Mouse (Mus musculus): ENCODE results near the gene Igsf3.

DNA sequence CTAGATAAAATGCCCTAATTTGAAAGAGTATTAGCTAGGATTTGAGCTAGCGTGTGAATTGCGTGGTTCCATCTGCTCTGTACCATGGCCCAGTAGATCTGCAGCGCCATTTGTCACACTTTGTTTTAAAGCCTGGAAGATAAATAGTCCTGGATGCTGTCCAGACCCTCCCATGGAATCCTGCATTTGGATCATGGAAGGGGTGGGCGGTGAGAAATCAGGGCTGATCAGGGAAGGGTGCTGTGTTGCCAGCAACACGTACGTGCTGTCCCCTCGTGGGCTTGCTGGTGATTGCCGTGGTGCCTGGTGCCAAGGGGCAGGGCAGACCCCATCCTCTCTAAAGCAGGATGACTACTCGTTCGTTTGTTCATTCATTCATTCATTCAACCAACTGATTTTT, 28.6 kb downstream of the Igsf3 start:
- TF ChIP-seq CTCF (IDR thresholded peaks at IDR 0.05; ENCODE audit: insufficient read depth, low read depth, low read length) (no peak), POLR2A (IDR thresholded peaks at IDR 0.05; ENCODE audit: insufficient read depth, low read depth, low read length) (no peak)

Measured in olfactory bulb, adult 2 months (tissue).